Mouse (Mus musculus) MEL (cell line): ENCODE data around the gene Fgfr2. TPM values are rescaled to one million over a fixed set of nuclear protein-coding genes. Genes with fewer than 3 reads are reported as not detected.

Experiments used
- DNase-seq: peaks from one replicate; pipeline ENCODE4 v3.0.0; 2011; ENCODE audit warnings: low read depth, low spot score
- H3K27ac ChIP-seq: 2 replicates; pipeline ENCODE4 v1.5.1; 2012; ENCODE audit warnings: low read depth, mild to moderate bottlenecking, control low read depth, low read length, moderate library complexity; ENCODE audit not compliant: control insufficient read depth
- H3K27me3 ChIP-seq, 2 experiments: fragments of 150-350 bp in 1 of 2; sonication (generic) in 1 of 2; 2 replicates each; pipeline ENCODE4 v1.6.1; 2012; ENCODE audit warnings: low read length in 2 of 2, mild to moderate bottlenecking in 2 of 2, improper control_type of control experiment in 1 of 2, moderate library complexity in 1 of 2; ENCODE audit not compliant: insufficient read depth in 2 of 2, control insufficient read depth in 1 of 2
- H3K36me3 ChIP-seq, 2 experiments: 2 replicates each; pipeline ENCODE4 v1.6.1; 2012 to 2014; ENCODE audit warnings: low read length in 2 of 2, improper control_type of control experiment in 1 of 2, inconsistent platforms in 1 of 2, mild to moderate bottlenecking in 1 of 2; ENCODE audit not compliant: insufficient read depth in 2 of 2, control insufficient read depth in 1 of 2
- H3K4me1 ChIP-seq, 2 experiments: fragments of 150-350 bp in 1 of 2; sonication (generic) in 1 of 2; 2 replicates each; pipeline ENCODE4 v1.6.1; 2012; ENCODE audit warnings: low read length in 2 of 2, improper control_type of control experiment in 1 of 2, mild to moderate bottlenecking in 1 of 2; ENCODE audit not compliant: insufficient read depth in 2 of 2, control insufficient read depth in 1 of 2
- H3K4me3 ChIP-seq, 2 experiments: fragments of 150-350 bp in 1 of 2; sonication (generic) in 1 of 2; 2 replicates each; pipeline ENCODE4 v1.5.1; 2012; ENCODE audit warnings: low read depth in 2 of 2, low read length in 2 of 2, mild to moderate bottlenecking in 2 of 2, moderate library complexity in 2 of 2, control low read depth in 1 of 2, improper control_type of control experiment in 1 of 2; ENCODE audit not compliant: control insufficient read depth in 1 of 2, insufficient read depth in 1 of 2
- H3K79me2 ChIP-seq: 2 replicates; pipeline ENCODE4 v1.6.1; 2012; ENCODE audit warnings: mild to moderate bottlenecking, low read length, moderate library complexity; ENCODE audit not compliant: control insufficient read depth, poor library complexity, insufficient read depth
- H3K9ac ChIP-seq: 2 replicates; pipeline ENCODE4 v1.6.1; 2012; ENCODE audit warnings: low read depth, mild to moderate bottlenecking, control low read depth, low read length, moderate library complexity; ENCODE audit not compliant: control insufficient read depth, poor library complexity, severe bottlenecking
- H3K9me3 ChIP-seq: fragments of 150-350 bp; sonication (generic); replicated peaks from 2 replicates; pipeline ENCODE4 v1.6.1; 2012; ENCODE audit warnings: mild to moderate bottlenecking, low read length, improper control_type of control experiment, moderate library complexity; ENCODE audit not compliant: insufficient read depth
- BHLHE40 ChIP-seq: IDR thresholded peaks from 2 replicates; pipeline ENCODE4 v1.6.1; 2012; ENCODE audit warnings: low read depth, mild to moderate bottlenecking, inconsistent platforms, low read length, improper control_type of control experiment, borderline replicate concordance
- CHD2 ChIP-seq: IDR thresholded peaks from 2 replicates; pipeline ENCODE4 v1.6.1; 2011; ENCODE audit warnings: low read length, improper control_type of control experiment
- E2F4 ChIP-seq: IDR thresholded peaks from 2 replicates; pipeline ENCODE4 v1.6.1; 2011; ENCODE audit warnings: low read depth, low read length, improper control_type of control experiment, borderline replicate concordance
- ELF1 ChIP-seq: IDR thresholded peaks from 2 replicates; pipeline ENCODE4 v1.6.1; 2014; ENCODE audit warnings: low read depth, mild to moderate bottlenecking, inconsistent platforms, low read length, improper control_type of control experiment, moderate library complexity
- ETS1 ChIP-seq: IDR thresholded peaks from 2 replicates; pipeline ENCODE4 v1.6.1; 2012; ENCODE audit warnings: low read depth, mild to moderate bottlenecking, inconsistent platforms, low read length, improper control_type of control experiment, moderate library complexity
- GATA1 ChIP-seq: IDR thresholded peaks from 2 replicates; pipeline ENCODE4 v1.6.1; 2011; ENCODE audit warnings: low read depth, low read length, improper control_type of control experiment
- MAFK ChIP-seq: IDR thresholded peaks from 2 replicates; pipeline ENCODE4 v1.6.1; 2011; ENCODE audit warnings: low read depth, mild to moderate bottlenecking, low read length, improper control_type of control experiment, borderline replicate concordance
- MAX ChIP-seq: IDR thresholded peaks from 2 replicates; pipeline ENCODE4 v1.6.1; 2011; ENCODE audit warnings: low read length, improper control_type of control experiment
- MAZ ChIP-seq: IDR thresholded peaks from 2 replicates; pipeline ENCODE4 v1.6.1; 2012; ENCODE audit warnings: low read depth, mild to moderate bottlenecking, inconsistent platforms, low read length, improper control_type of control experiment
- POLR2AphosphoS2 ChIP-seq: IDR thresholded peaks from 2 replicates; pipeline ENCODE4 v1.6.1; 2011; ENCODE audit warnings: low read length, improper control_type of control experiment
- RAD21 ChIP-seq: IDR thresholded peaks from 2 replicates; pipeline ENCODE4 v1.6.1; 2011; ENCODE audit warnings: mild to moderate bottlenecking, low read depth, low read length, improper control_type of control experiment
- RCOR1 ChIP-seq: IDR thresholded peaks from 2 replicates; pipeline ENCODE4 v1.6.1; 2012; ENCODE audit warnings: low read depth, mild to moderate bottlenecking, inconsistent platforms, low read length, improper control_type of control experiment
- SMC3 ChIP-seq: IDR thresholded peaks from 2 replicates; pipeline ENCODE4 v1.6.1; 2011; ENCODE audit warnings: low read depth, low read length, improper control_type of control experiment
- TCF12 ChIP-seq: IDR thresholded peaks from 2 replicates; pipeline ENCODE4 v1.6.1; 2014; ENCODE audit warnings: low read depth, mild to moderate bottlenecking, inconsistent platforms, low read length, improper control_type of control experiment, moderate library complexity
- USF1 ChIP-seq: IDR thresholded peaks from 2 replicates; pipeline ENCODE4 v1.6.1; 2014; ENCODE audit warnings: low read depth, mild to moderate bottlenecking, inconsistent platforms, low read length, improper control_type of control experiment, moderate library complexity
- ZC3H11A ChIP-seq: IDR thresholded peaks from 2 replicates; pipeline ENCODE4 v1.6.1; 2012; ENCODE audit warnings: low read depth, mild to moderate bottlenecking, inconsistent platforms, low read length, improper control_type of control experiment
- polyA plus RNA-seq, 2 experiments: library from polyadenylated mRNA; stranded (reverse) in 1 of 2; unstranded in 1 of 2; fragments of >175 nt in 1 of 2; fragments of >200 nt in 1 of 2; gene quantifications; 2 replicates each; pipeline versions ENCODE4 v1.2.1 to v1.2.4; 2012; ENCODE audit warnings: low replicate concordance in 2 of 2, low read depth in 1 of 2; ENCODE audit not compliant: insufficient read length in 2 of 2, insufficient read depth in 1 of 2, missing spikeins in 1 of 2
- total RNA-seq: library from RNA; depleted of rRNA; stranded (reverse); fragments of 300-350 nt; gene quantifications from 2 replicates; pipeline ENCODE4 v1.2.3, GENCODE M21; 2012

The Fgfr2 gene
- total and polyA plus RNA-seq, 3 experiments: not detected

- TF ChIP-seq ELF1 (no peak), CHD2 (no peak), SMC3 (no peak), BHLHE40 (no peak), ZC3H11A (no peak)
- Histone ChIP-seq H3K4me1 (peaks cover 0 to 11% of the 10 kb centered on the region in 2 experiments; a peak in 2 of 4 replicates), H3K27me3 (no peaks in the 10 kb centered on the region), H3K9me3 (no peaks in the 10 kb centered on the region), H3K9ac (no peak overlapping the region), H3K79me2 (no peaks in the 10 kb centered on the region), H3K36me3 (peaks cover 0 to 3% of the 10 kb centered on the region in 2 experiments; a peak in 1 of 4 replicates), H3K27ac (no peak overlapping the region), H3K4me3 (no peak overlapping the region)
- DNase-seq: no peak
Measured at GRCm38 (mm10) chr7:132464894-132465293, 658.3 kb downstream of the Fgfr2 start.

GRCm38 (mm10) chr7:132458493-132458892 is 664.7 kb downstream of the Fgfr2 start:
- no peak overlapping the region for H3K9ac ChIP-seq
- no peak for DNase-seq
- H3K79me2 ChIP-seq: no peaks in the 10 kb centered on the region
- peaks cover 0 to 3% of the 10 kb centered on the region in 2 experiments; a peak in 1 of 4 replicates for H3K36me3 ChIP-seq
- no peaks in the 10 kb centered on the region; a peak in 1 of 4 replicates for H3K27me3 ChIP-seq
- H3K4me1 ChIP-seq: peaks cover 0 to 5% of the 10 kb centered on the region in 2 experiments; a peak in 2 of 4 replicates
- no peak overlapping the region for H3K27ac ChIP-seq
- no peaks in the 10 kb centered on the region for H3K9me3 ChIP-seq
- no peak overlapping the region for H3K4me3 ChIP-seq
- TF ChIP-seq MAFK (no peak), RAD21 (no peak), MAX (no peak), ELF1 (no peak), POLR2AphosphoS2 (no peak), ETS1 (no peak), E2F4 (no peak), MAZ (no peak), TCF12 (no peak), GATA1 (no peak), SMC3 (no peak), RCOR1 (no peak), USF1 (no peak)
